Comparison of ENCODE assay signal across 8 mouse cellular contexts in the genomic region with DNA sequence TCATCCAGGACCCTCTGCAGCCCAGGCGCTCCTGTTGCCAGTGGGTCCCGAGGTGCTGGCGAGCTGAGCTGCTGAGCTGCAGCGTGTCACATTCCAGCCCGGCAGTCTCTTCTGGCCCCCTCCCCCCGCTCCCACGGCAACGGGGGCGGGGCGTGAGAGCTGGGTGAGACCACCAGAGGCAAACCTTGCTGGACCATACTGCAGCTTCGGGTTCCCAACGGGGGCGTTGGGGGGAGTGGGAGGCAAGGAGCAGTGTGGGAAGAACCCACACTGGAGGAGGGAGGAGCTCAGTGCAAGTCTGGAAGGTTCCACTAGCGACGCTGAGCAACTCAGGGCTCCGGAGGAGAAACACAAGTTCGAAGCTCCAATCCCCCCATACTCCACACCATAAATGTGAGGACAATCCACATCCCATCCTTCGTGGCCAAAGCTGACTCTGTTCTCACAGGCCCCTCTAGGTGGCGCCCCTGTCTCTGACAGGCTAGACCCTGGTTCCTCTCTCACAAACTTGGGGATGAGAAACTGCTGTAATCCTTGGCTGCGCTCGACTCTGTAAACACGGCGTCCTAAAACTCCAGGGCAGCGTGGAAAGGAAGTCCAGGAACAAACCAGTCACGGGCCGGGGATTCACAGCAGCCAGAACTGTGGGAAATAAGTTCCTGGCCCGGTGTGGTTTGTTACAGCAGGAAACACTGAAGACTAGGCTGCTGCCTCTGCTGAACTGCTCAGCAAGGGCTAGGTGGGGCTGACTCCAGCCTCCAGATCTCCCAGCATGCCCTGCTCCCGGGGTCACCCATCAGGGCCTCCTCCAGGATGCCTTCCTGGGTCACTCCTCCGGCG. TPM values are rescaled to one million over a fixed set of nuclear protein-coding genes. Genes with fewer than 3 reads are reported as not detected.
A peak's percentile ranks its signal among the peaks of the same experiment; 100 is the strongest.
DNase-seq lines count a peak whose midpoint lies in the region; ATAC-seq and TF ChIP-seq lines count a peak whose summit lies in the region.

No protein-coding gene starts in this region.

- DNase-seq in CH12.LX (ENCODE audit: extremely low read depth): peak; percentile 86
- peak; percentile 59 for DNase-seq in cerebellum, adult 11-12 months
- peak; percentile 92 to 95 for DNase-seq in heart, postnatal 14 days
- peak; percentile 92 for DNase-seq in layer of hippocampus, adult 11-12 months (ENCODE audit: low spot score)
- DNase-seq in liver, postnatal 0 days: peak; percentile 85

- in situ Hi-C loops in CH12.LX (cut with MboI; ENCODE audit: low pct_ligation_motif_present, low pct_unique_long_range_greater_than_20kb, low sequenced_read_pairs): loop anchor here (5.0 kb wide), 1 partner anchor 47 kb away; a partner anchor contains a TSS

- H3K27me3 ChIP-seq in CH12.LX (replicated peaks): peaks cover 26% of the 10 kb centered on the region
- no peaks in the 10 kb centered on the region for H3K27me3 ChIP-seq in forebrain, embryonic 15.5 days
- H3K27me3 ChIP-seq in liver, postnatal 0 days (ENCODE audit: insufficient read depth, low read length): no peaks in the 10 kb centered on the region
- no peaks in the 10 kb centered on the region for H3K27me3 ChIP-seq in neural tube, embryonic 14.5 days (ENCODE audit: control insufficient read depth, insufficient read depth, low read length)
- H3K27me3 ChIP-seq in testis, adult 2 months (ENCODE audit: control insufficient read depth, insufficient read depth, low read length): no peaks in the 10 kb centered on the region

- TF ChIP-seq EP300 in CH12.LX (IDR thresholded peaks at IDR 0.05; ENCODE audit: low read length): no peak
- no peak for TF ChIP-seq EP300 in liver, postnatal 0 days (IDR thresholded peaks at IDR 0.05; ENCODE audit: low read depth)

- 4% methylated on average over 28 of the region's 30 CpGs for WGBS in forebrain, embryonic 15.5 days
- 5% methylated on average over 28 of the region's 30 CpGs for WGBS in liver, postnatal 0 days (ENCODE audit: insufficient replicate concordance)
- 3% methylated on average over 29 of the region's 30 CpGs for WGBS in neural tube, embryonic 14.5 days

- no peaks in the 10 kb centered on the region for H3K9me3 ChIP-seq in CH12.LX (replicated peaks; ENCODE audit: low read length)
- no peaks in the 10 kb centered on the region for H3K9me3 ChIP-seq in forebrain, embryonic 15.5 days
- no peaks in the 10 kb centered on the region for H3K9me3 ChIP-seq in liver, postnatal 0 days (ENCODE audit: low read length)
- no peaks in the 10 kb centered on the region for H3K9me3 ChIP-seq in neural tube, embryonic 14.5 days (ENCODE audit: control insufficient read depth, low read length)

- peak; percentile 38; the same call in 1 of the 2 replicates for TF ChIP-seq POLR2A in CH12.LX (IDR thresholded peaks at IDR 0.05; ENCODE audit: low read depth, low read length)
- TF ChIP-seq POLR2A in testis, adult 2 months (IDR thresholded peaks at IDR 0.05; ENCODE audit: control insufficient read depth, low read depth, low read length): no peak

- peak; percentile 63 to 68 for TF ChIP-seq CTCF in CH12.LX (conservative IDR thresholded peaks at IDR 0.05 in 1 of 2, IDR thresholded peaks at IDR 0.05 in 1 of 2; ENCODE audit: low read depth in 2 of 2, low read length in 2 of 2)
- peak; percentile 91 for TF ChIP-seq CTCF in liver, postnatal 0 days (IDR thresholded peaks at IDR 0.05; ENCODE audit: low read depth)
- TF ChIP-seq CTCF in testis, adult 2 months (IDR thresholded peaks at IDR 0.05; ENCODE audit: control insufficient read depth, insufficient read depth, insufficient replicate concordance, low read depth, low read length): peak; percentile 72; the same call in 1 of the 2 replicates

- peak; percentile 54 for TF ChIP-seq RAD21 in CH12.LX (IDR thresholded peaks at IDR 0.05; ENCODE audit: low read depth, low read length)

- peak overlapping the region in 2 of 3 experiments; percentile 44 to 55 for H3K4me3 ChIP-seq in CH12.LX (replicated peaks in 1 of 3; ENCODE audit: low read depth in 2 of 3, low read length in 2 of 3, poor library complexity in 1 of 3)
- peak overlapping the region; percentile 23 for H3K4me3 ChIP-seq in forebrain, embryonic 15.5 days
- H3K4me3 ChIP-seq in liver, postnatal 0 days (ENCODE audit: low read depth, low read length): peak overlapping the region; percentile 26
- peak overlapping the region; percentile 10; the same call in 1 of the 2 replicates for H3K4me3 ChIP-seq in neural tube, embryonic 14.5 days (ENCODE audit: low read depth, low read length)
- H3K4me3 ChIP-seq in testis, adult 2 months (ENCODE audit: control insufficient read depth, low read depth, low read length): peak overlapping the region; percentile 16; the same call in 1 of the 2 replicates

- H3K4me1 ChIP-seq in CH12.LX (ENCODE audit: control insufficient read depth in 1 of 2, insufficient read depth in 2 of 2): peaks cover 0 to 23% of the 10 kb centered on the region in 2 experiments; a peak in 2 of 4 replicates
- peaks cover 10% of the 10 kb centered on the region for H3K4me1 ChIP-seq in forebrain, embryonic 15.5 days
- H3K4me1 ChIP-seq in liver, postnatal 0 days (ENCODE audit: insufficient read depth): peaks cover 7% of the 10 kb centered on the region; the same call in 1 of the 2 replicates
- H3K4me1 ChIP-seq in neural tube, embryonic 14.5 days (ENCODE audit: control insufficient read depth, insufficient read depth, low read length): peaks cover 11% of the 10 kb centered on the region; the same call in 1 of the 2 replicates
- H3K4me1 ChIP-seq in testis, adult 2 months (ENCODE audit: control insufficient read depth, insufficient read depth, low read length): peaks cover 12% of the 10 kb centered on the region

- no peak overlapping the region for H3K9ac ChIP-seq in CH12.LX (ENCODE audit: insufficient read depth, low read depth)
- H3K9ac ChIP-seq in forebrain, embryonic 15.5 days (replicated peaks): peak overlapping the region; percentile 11; the same call in 1 of the 2 replicates
- H3K9ac ChIP-seq in liver, postnatal 0 days (replicated peaks): peak overlapping the region; percentile 21; the same call in 1 of the 2 replicates
- peak overlapping the region; percentile 28; the same call in 1 of the 2 replicates for H3K9ac ChIP-seq in neural tube, embryonic 14.5 days (replicated peaks; ENCODE audit: low read depth, low read length)

- H3K79me2 ChIP-seq in CH12.LX (replicated peaks; ENCODE audit: control insufficient read depth, extremely low read depth, insufficient read depth, poor library complexity, severe bottlenecking): no peaks in the 10 kb centered on the region

- no peak overlapping the region for H3K4me2 ChIP-seq in CH12.LX (ENCODE audit: insufficient read depth, low read depth, poor library complexity, severe bottlenecking)
- H3K4me2 ChIP-seq in forebrain, embryonic 15.5 days (replicated peaks): peak overlapping the region; percentile 44
- peak overlapping the region; percentile 66 for H3K4me2 ChIP-seq in liver, postnatal 0 days (ENCODE audit: low read depth, low read length)
- H3K4me2 ChIP-seq in neural tube, embryonic 14.5 days (ENCODE audit: low read depth, low read length): peak overlapping the region; percentile 42

- no peak overlapping the region for H3K27ac ChIP-seq in CH12.LX (ENCODE audit: insufficient read depth, low read depth)
- H3K27ac ChIP-seq in forebrain, embryonic 15.5 days (replicated peaks): peak overlapping the region; percentile 55
- H3K27ac ChIP-seq in liver, postnatal 0 days (ENCODE audit: low read depth): peak overlapping the region; percentile 59
- peak overlapping the region; percentile 57 for H3K27ac ChIP-seq in neural tube, embryonic 14.5 days (ENCODE audit: low read depth, low read length)
- peak overlapping the region; percentile 0; the same call in 1 of the 2 replicates for H3K27ac ChIP-seq in testis, adult 2 months (ENCODE audit: control insufficient read depth, insufficient read depth, low read depth, low read length)

- peak; percentile 75 for ATAC-seq in forebrain, embryonic 15.5 days (replicated peaks)
- ATAC-seq in liver, postnatal 0 days: peak; percentile 84
- peak; percentile 72 for ATAC-seq in neural tube, embryonic 14.5 days (ENCODE audit: low read depth)

- dilution Hi-C loops in CH12.LX (cut with MboI; ENCODE audit: extremely low pct_ligation_motif_present, extremely low pct_unique_long_range_greater_than_20kb, low sequenced_read_pairs): loop anchor here (25.0 kb wide), 1 partner anchor 93 kb away; a partner anchor contains a TSS

- no peaks in the 10 kb centered on the region for H3K36me3 ChIP-seq in CH12.LX (replicated peaks in 1 of 2; ENCODE audit: control insufficient read depth in 1 of 2, insufficient read depth in 1 of 2, low read length in 1 of 2)
- H3K36me3 ChIP-seq in forebrain, embryonic 15.5 days: no peaks in the 10 kb centered on the region
- no peaks in the 10 kb centered on the region for H3K36me3 ChIP-seq in liver, postnatal 0 days (replicated peaks; ENCODE audit: insufficient read depth, low read length)
- H3K36me3 ChIP-seq in neural tube, embryonic 14.5 days (ENCODE audit: control insufficient read depth, insufficient read depth, low read length): no peaks in the 10 kb centered on the region
- H3K36me3 ChIP-seq in testis, adult 2 months (ENCODE audit: control insufficient read depth, insufficient read depth, low read length): no peaks in the 10 kb centered on the region

- intact Hi-C loops in heart, postnatal 14 days (cut with DNase I): loop anchor here (1.0 to 10.0 kb wide), 4 partner anchors 17 to 125 kb away; a partner anchor contains a TSS

TF ChIP-seq in CH12.LX, 34 proteins besides CTCF, POLR2A, EP300 and RAD21 (continues in another document):
- TF ChIP-seq JUN (IDR thresholded peaks at IDR 0.05; ENCODE audit: insufficient read depth, low read depth, low read length) (no peak), USF2 (conservative IDR thresholded peaks at IDR 0.05; ENCODE audit: low read depth, low read length) (no peak), SIN3A (IDR thresholded peaks at IDR 0.05; ENCODE audit: low read length) (no peak)

RNA-seq across cellular contexts. Expression of a gene that starts 41.0 kb away (rescaled TPM):
- 0.67 and 0.93 TPM in 2 replicates for total RNA-seq in CH12.LX (2012; rRNA removed)
- 0.76 and 0.85 TPM in 2 replicates for total RNA-seq in CH12.LX (2014; rRNA removed)
- 3.6 and 4.6 TPM in 2 replicates for polyA plus RNA-seq in CH12.LX (2012; ENCODE audit: insufficient read length, low read depth)
- 4.4 and 4.9 TPM in 2 replicates for polyA plus RNA-seq in forebrain, embryonic 15.5 days (2015; fragmentation: Nextera tagmentation; extraction: Ambion mirVana)
- 10 to 100 TPM; 33.9 to 35.3 TPM for total RNA-seq in heart, postnatal 14 days (2021)
- 2.7 and 3.1 TPM in 2 replicates for polyA plus RNA-seq in liver, postnatal 0 days (2015; fragmentation: Nextera tagmentation; extraction: Ambion mirVana)
- 2.1 and 2.5 TPM in 2 replicates for polyA plus RNA-seq in neural tube, embryonic 14.5 days (2014; fragmentation: Nextera tagmentation; extraction: Ambion mirVana)
- 2.1 and 2.2 TPM in 2 replicates for polyA plus RNA-seq in testis, adult 2 months (2012; rRNA removed)

RNA-seq across cellular contexts. Expression of a gene that starts 46.6 kb away (rescaled TPM):
- total RNA-seq in CH12.LX (2012; rRNA removed) (not detected in 2 replicates), CH12.LX (2014; rRNA removed) (not detected in 2 replicates)
- polyA plus RNA-seq in CH12.LX (2012; ENCODE audit: insufficient read length, low read depth): not detected in 2 replicates
- not detected in 2 replicates for polyA plus RNA-seq in forebrain, embryonic 15.5 days (2015; fragmentation: Nextera tagmentation; extraction: Ambion mirVana)
- total RNA-seq in heart, postnatal 14 days (2021): not detected
- not detected in 2 replicates for polyA plus RNA-seq in liver, postnatal 0 days (2015; fragmentation: Nextera tagmentation; extraction: Ambion mirVana)
- 0.14 TPM in 1 of 2 replicates, not detected in the other for polyA plus RNA-seq in neural tube, embryonic 14.5 days (2014; fragmentation: Nextera tagmentation; extraction: Ambion mirVana)
- polyA plus RNA-seq in testis, adult 2 months (2012; rRNA removed): not detected in 2 replicates
